Mouse (Mus musculus) CD4-positive, CD25-positive, alpha-beta regulatory T cell, adult 4 months (primary cell): ENCODE data around the gene Gnpnat1. TPM values are rescaled to one million over a fixed set of nuclear protein-coding genes. Genes with fewer than 3 reads are reported as not detected.

Experiments
- ATAC-seq: one replicate; pipeline ENCODE4 v1.8.0; 2017
- polyA plus RNA-seq, 2 experiments: library from polyadenylated mRNA; unstranded; fragments of 100-300 nt; shearing (Covaris generic); gene quantifications; one replicate each; pipeline ENCODE4 v1.2.1; 2017

The Gnpnat1 gene
- polyA plus RNA-seq, 2 experiments from 2014 or later, result 68.3 to 79.2 TPM

GRCm38 (mm10) chr14:45399836-45400235 lies 4.9 kb downstream of the Gnpnat1 start:
- peak; percentile 61 for ATAC-seq

- ATAC-seq, result peak; percentile 38
These were observed 15.5 kb downstream of the Gnpnat1 start for GRCm38 (mm10) chr14:45389194-45389593.

- peak; percentile 66 for ATAC-seq
These were observed 16.1 kb downstream of the Gnpnat1 start for GRCm38 (mm10) chr14:45388345-45389181.

GRCm38 (mm10) chr14:45387480-45387879 lies 17.2 kb downstream of the Gnpnat1 start:
- peak; percentile 49 for ATAC-seq

GRCm38 (mm10) chr14:45385596-45385995 lies 19.1 kb downstream of the Gnpnat1 start:
- no peak for ATAC-seq

GRCm38 (mm10) chr14:45382912-45383311 lies 21.8 kb downstream of the Gnpnat1 start:
- peak; percentile 30 for ATAC-seq

GRCm38 (mm10) chr14:45380756-45381155 lies 24.0 kb downstream of the Gnpnat1 start:
- ATAC-seq, result no peak

- ATAC-seq, result no peak
These were observed 25.9 kb downstream of the Gnpnat1 start for GRCm38 (mm10) chr14:45378771-45379170.

GRCm38 (mm10) chr14:45365196-45365587 lies 39.5 kb downstream of the Gnpnat1 start:
- no peak for ATAC-seq

GRCm38 (mm10) chr14:45364211-45365195 lies 40.2 kb downstream of the Gnpnat1 start:
- no peak for ATAC-seq

- ATAC-seq, result peak; percentile 91
These were observed 53.5 kb downstream of the Gnpnat1 start, which contains the start of gene Styx for GRCm38 (mm10) chr14:45350931-45351859. Gene Styx, plus strand, starts transcription at chr14:45351093.

- peak; percentile 95 for ATAC-seq
These were observed 75.0 kb downstream of the Gnpnat1 start, which contains the start of gene Psmc6 for GRCm38 (mm10) chr14:45329589-45330181. Gene Psmc6, plus strand, starts transcription at chr14:45329788.

GRCm38 (mm10) chr14:45329018-45329588 lies 75.6 kb downstream of the Gnpnat1 start:
- peak; percentile 2 for ATAC-seq

GRCm38 (mm10) chr14:45328072-45328713 lies 76.5 kb downstream of the Gnpnat1 start:
- no peak for ATAC-seq

Other genes with a start within 250 kb of the Gnpnat1 start
- gene Gpr137c, start 185.2 kb downstream of the Gnpnat1 start, polyA plus RNA-seq, result under 1 TPM; 0.46 to 0.98 TPM
- gene Txndc16, start 184.6 kb downstream of the Gnpnat1 start, polyA plus RNA-seq, result 10 to 100 TPM; 16.4 to 17.0 TPM
- gene Ero1l, start 86.1 kb downstream of the Gnpnat1 start, polyA plus RNA-seq, result 10 to 100 TPM; 17.8 to 28.1 TPM
- 100 to 1,000 TPM; 131 to 179 TPM for gene Psmc6, start 75.1 kb downstream of the Gnpnat1 start, polyA plus RNA-seq
- 10 to 100 TPM; 18.3 to 23.8 TPM for gene Styx, start 53.8 kb downstream of the Gnpnat1 start, polyA plus RNA-seq
- gene Fermt2, start 125.2 kb upstream of the Gnpnat1 start, polyA plus RNA-seq, result not detected